ENCODE assay signal across 12 mouse cellular contexts in the genomic region with DNA sequence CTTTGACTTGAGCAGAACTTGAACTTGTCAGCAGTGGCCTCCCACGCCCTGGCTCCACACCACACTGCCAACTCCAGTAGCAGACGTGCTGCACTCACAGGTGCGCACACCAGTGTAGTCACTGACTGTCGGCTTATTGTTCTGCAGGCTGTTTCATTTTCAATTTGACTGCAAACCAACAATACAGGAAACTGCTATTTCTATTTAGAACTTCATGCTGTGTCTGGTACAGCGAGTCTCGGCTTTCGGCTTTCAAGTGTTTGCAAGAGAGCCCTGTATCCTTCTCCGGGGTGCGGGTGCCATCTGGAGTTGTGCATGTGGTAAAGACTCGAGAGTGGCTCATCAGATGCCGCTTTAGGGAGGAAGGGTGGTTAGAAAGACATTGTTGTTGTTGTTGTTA. TPM values are rescaled to one million over a fixed set of nuclear protein-coding genes. Genes with fewer than 3 reads are reported as not detected.
DNase-seq lines count a peak whose midpoint lies in the region; ATAC-seq and TF ChIP-seq lines count a peak whose summit lies in the region.
"Had no signal": no experiment of that assay in that cellular context is flagged by ENCODE, and none has a peak within 500 bp of the region (broad histone marks: within the 10 kb centered on the region; RNA-seq: fewer than 3 reads in every experiment).

No protein-coding gene starts in this region.

- no peak overlapping the region for H3K27ac ChIP-seq in stomach, postnatal 0 days (replicated peaks)
- no peak overlapping the region for H3K27ac ChIP-seq in hindbrain, embryonic 11.5 days (ENCODE audit: low read depth, low read length)
- H3K27ac ChIP-seq: liver, embryonic 15.5 days had no signal

- no peak overlapping the region for H3K4me3 ChIP-seq in stomach, postnatal 0 days (ENCODE audit: low read depth, low read length)
- H3K4me3 ChIP-seq in hindbrain, embryonic 11.5 days (ENCODE audit: low read depth, low read length) = no peak overlapping the region
- H3K4me3 ChIP-seq: liver, embryonic 15.5 days had no signal

- H3K36me3 ChIP-seq in stomach, postnatal 0 days (ENCODE audit: control insufficient read depth, insufficient read depth, low read length) = no peaks in the 10 kb centered on the region
- H3K36me3 ChIP-seq in hindbrain, embryonic 11.5 days (ENCODE audit: control insufficient read depth, insufficient read depth, low read length) = no peaks in the 10 kb centered on the region
- H3K36me3 ChIP-seq: liver, embryonic 15.5 days had no signal

- no peak for TF ChIP-seq EP300 in stomach, postnatal 0 days (optimal IDR thresholded peaks at IDR 0.05)

- H3K4me2 ChIP-seq in stomach, postnatal 0 days (replicated peaks; ENCODE audit: low read depth) = no peak overlapping the region
- no peak overlapping the region for H3K4me2 ChIP-seq in hindbrain, embryonic 11.5 days (replicated peaks; ENCODE audit: low read depth, low read length)
- H3K4me2 ChIP-seq: liver, embryonic 15.5 days had no signal

- H3K4me1 ChIP-seq in stomach, postnatal 0 days (replicated peaks; ENCODE audit: control insufficient read depth, insufficient read depth) = no peaks in the 10 kb centered on the region
- H3K4me1 ChIP-seq in hindbrain, embryonic 11.5 days (replicated peaks; ENCODE audit: control insufficient read depth, insufficient read depth, low read length) = no peaks in the 10 kb centered on the region
- H3K4me1 ChIP-seq: liver, embryonic 15.5 days had no signal

- no peak for TF ChIP-seq CTCF in stomach, postnatal 0 days (IDR thresholded peaks at IDR 0.05; ENCODE audit: low read depth)

- intact Hi-C loops in heart, postnatal 25 days (cut with DNase I) = no loop called here

- 85% methylated on average over 11 of the region's 11 CpGs for WGBS in stomach, postnatal 0 days
- 91% methylated on average over 11 of the region's 11 CpGs for WGBS in hindbrain, embryonic 11.5 days

- no peaks in the 10 kb centered on the region for H3K27me3 ChIP-seq in stomach, postnatal 0 days (ENCODE audit: control insufficient read depth, insufficient read depth, low read length)
- H3K27me3 ChIP-seq in hindbrain, embryonic 11.5 days (ENCODE audit: control insufficient read depth, insufficient read depth, low read length) = no peaks in the 10 kb centered on the region
- H3K27me3 ChIP-seq: liver, embryonic 15.5 days had no signal

- no peak overlapping the region for H3K9ac ChIP-seq in stomach, postnatal 0 days (ENCODE audit: low read length)
- no peak overlapping the region for H3K9ac ChIP-seq in hindbrain, embryonic 11.5 days (ENCODE audit: low read depth, low read length)
- H3K9ac ChIP-seq: liver, embryonic 15.5 days had no signal

- ATAC-seq in stomach, postnatal 0 days (ENCODE audit: low FRiP score, low TSS enrichment) = no peak
- ATAC-seq in hindbrain, embryonic 11.5 days (ENCODE audit: low FRiP score) = no peak
- ATAC-seq: forebrain, embryonic 14.5 days had no signal

- DNase-seq in spleen, adult 12 weeks (ENCODE audit: low spot score) = peak; percentile 7
- DNase-seq in spleen, postnatal 4 days (ENCODE audit: low spot score in 2 of 2) = no peak
- DNase-seq in layer of hippocampus, adult 9-10 months (ENCODE audit: low spot score) = peak; percentile 16
- peak; percentile 34 to 36 for DNase-seq in right cerebral cortex, adult 2 months (ENCODE audit: low spot score in 2 of 2)
- no peak for DNase-seq in stomach, postnatal 0 days (ENCODE audit: low spot score)
- no peak for DNase-seq in gastrocnemius, postnatal 25 days
- no peak for DNase-seq in hindbrain, embryonic 11.5 days (ENCODE audit: low spot score)
- DNase-seq in heart, postnatal 25 days (ENCODE audit: low spot score) = no peak
- DNase-seq: embryo, embryonic 11 days; kidney, postnatal 14 days had no signal

- H3K9me3 ChIP-seq in stomach, postnatal 0 days (ENCODE audit: control insufficient read depth, low read length) = no peaks in the 10 kb centered on the region
- no peaks in the 10 kb centered on the region for H3K9me3 ChIP-seq in hindbrain, embryonic 11.5 days (ENCODE audit: control insufficient read depth, low read length)
- H3K9me3 ChIP-seq: liver, embryonic 15.5 days had no signal

RNA-seq across cellular contexts. Expression of a gene that starts 20.5 kb away (rescaled TPM):
- polyA plus RNA-seq in stomach, postnatal 0 days (2015; fragmentation: Nextera tagmentation; extraction: Ambion mirVana) = 0.57 and 0.69 TPM in 2 replicates
- 1,000 to 10,000 TPM; 1,393 to 2,492 TPM for total RNA-seq in gastrocnemius, postnatal 25 days (2021)
- 8.6 and 9.5 TPM in 2 replicates for polyA plus RNA-seq in hindbrain, embryonic 11.5 days (2014; fragmentation: Nextera tagmentation; extraction: Ambion mirVana)
- total RNA-seq in heart, postnatal 25 days (2021) = under 1 TPM; 0.34 to 0.64 TPM

Comparison
In these comparisons a context has a peak if more than half of its experiments do, and no peak if none do; other contexts are left out.
1. DNase-seq: peak in spleen, adult 12 weeks (single experiment), layer of hippocampus, adult 9-10 months (single experiment) and right cerebral cortex, adult 2 months (2 of 2); none in spleen, postnatal 4 days (0 of 2), stomach, postnatal 0 days (single experiment), gastrocnemius, postnatal 25 days (single experiment), hindbrain, embryonic 11.5 days (single experiment) and heart, postnatal 25 days (single experiment).
2. RNA of a gene that starts 20.5 kb away (total RNA-seq): 1,393 to 2,492 TPM in gastrocnemius, postnatal 25 days; 0.34 to 0.64 TPM in heart, postnatal 25 days; every median in the first group is over 100 times any median in the second.